Mouse (Mus musculus): ENCODE measurements around the gene Cped1.

- TF ChIP-seq MAZ (IDR thresholded peaks at IDR 0.05; ENCODE audit: low read depth, low read length) (no peak), POLR2AphosphoS2 (IDR thresholded peaks at IDR 0.05; ENCODE audit: low read length) (no peak), ZNF384 (IDR thresholded peaks at IDR 0.05; ENCODE audit: low read depth, low read length) (no peak), EP300 (IDR thresholded peaks at IDR 0.05; ENCODE audit: low read depth in 1 of 2, low read length in 2 of 2) (no peak), CTCF (IDR thresholded peaks at IDR 0.05 in 2 of 3, conservative IDR thresholded peaks at IDR 0.05 in 1 of 3; ENCODE audit: control insufficient read depth in 1 of 3, insufficient read depth in 1 of 3, low read depth in 2 of 3, low read length in 3 of 3, poor library complexity in 1 of 3, severe bottlenecking in 1 of 3) (no peak), HCFC1 (IDR thresholded peaks at IDR 0.05; ENCODE audit: low read depth, low read length) (no peak), POLR2A (IDR thresholded peaks at IDR 0.05; ENCODE audit: control insufficient read depth in 1 of 2, insufficient read depth in 1 of 2, low read depth in 1 of 2, low read length in 2 of 2, poor library complexity in 1 of 2) (no peak), MAFK (IDR thresholded peaks at IDR 0.05; ENCODE audit: borderline replicate concordance, low read depth, low read length) (no peak)
Measured at GRCm38 (mm10) chr6:21986660-21987331, 1.1 kb downstream of the Cped1 start.
